Mouse (Mus musculus): Measurements from ENCODE around the gene Ank3. TPM values are rescaled to one million over a fixed set of nuclear protein-coding genes. Genes with fewer than 3 reads are reported as not detected.

Ank3 gene
- 125 and 136 TPM in 2 replicates for polyA plus RNA-seq (2012; rRNA removed)

DNA sequence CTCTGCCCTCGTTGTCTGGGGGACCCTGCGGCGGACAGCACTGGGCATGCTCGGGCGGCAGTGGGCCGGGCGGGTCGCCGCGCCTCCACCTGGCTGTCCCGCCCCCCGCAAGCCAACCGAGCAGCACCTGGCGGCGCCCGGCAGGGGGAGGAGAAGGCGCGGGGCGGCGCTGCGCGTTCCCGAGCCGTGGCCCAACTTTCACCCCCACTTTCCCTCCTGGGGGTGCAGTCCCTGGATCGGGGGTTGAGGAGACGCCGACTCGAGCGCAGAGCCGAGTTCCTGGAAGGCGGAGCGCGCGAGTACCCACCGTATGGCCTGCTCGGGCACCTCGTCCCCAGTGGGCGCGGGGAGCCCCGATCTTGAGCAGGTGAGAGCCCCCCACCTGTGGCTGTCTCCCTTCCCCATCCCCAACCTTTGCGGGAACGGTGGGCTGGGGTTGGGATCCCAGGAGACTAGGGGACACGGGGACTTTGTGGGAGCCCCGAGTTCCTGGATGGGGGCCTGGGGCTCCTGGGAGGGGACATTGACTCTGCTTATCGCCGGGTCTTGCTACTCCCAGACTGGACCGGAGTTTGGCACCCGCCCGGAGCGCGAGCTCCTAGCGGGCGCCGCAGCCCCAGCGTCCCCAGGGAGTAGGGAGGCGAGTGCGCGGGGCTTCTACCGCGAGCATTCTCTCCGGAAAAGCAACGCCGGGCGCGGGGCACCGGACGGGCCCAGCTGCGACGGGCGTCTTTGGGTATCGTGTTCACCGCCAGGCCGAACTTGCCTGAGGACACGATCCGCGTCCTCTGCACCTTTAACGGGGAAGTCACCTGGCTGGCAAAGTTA, at the start of gene Ank3:
Ank3 (plus strand) TSS at position 11 of the 828 bp plus-strand sequence.

DNA sequence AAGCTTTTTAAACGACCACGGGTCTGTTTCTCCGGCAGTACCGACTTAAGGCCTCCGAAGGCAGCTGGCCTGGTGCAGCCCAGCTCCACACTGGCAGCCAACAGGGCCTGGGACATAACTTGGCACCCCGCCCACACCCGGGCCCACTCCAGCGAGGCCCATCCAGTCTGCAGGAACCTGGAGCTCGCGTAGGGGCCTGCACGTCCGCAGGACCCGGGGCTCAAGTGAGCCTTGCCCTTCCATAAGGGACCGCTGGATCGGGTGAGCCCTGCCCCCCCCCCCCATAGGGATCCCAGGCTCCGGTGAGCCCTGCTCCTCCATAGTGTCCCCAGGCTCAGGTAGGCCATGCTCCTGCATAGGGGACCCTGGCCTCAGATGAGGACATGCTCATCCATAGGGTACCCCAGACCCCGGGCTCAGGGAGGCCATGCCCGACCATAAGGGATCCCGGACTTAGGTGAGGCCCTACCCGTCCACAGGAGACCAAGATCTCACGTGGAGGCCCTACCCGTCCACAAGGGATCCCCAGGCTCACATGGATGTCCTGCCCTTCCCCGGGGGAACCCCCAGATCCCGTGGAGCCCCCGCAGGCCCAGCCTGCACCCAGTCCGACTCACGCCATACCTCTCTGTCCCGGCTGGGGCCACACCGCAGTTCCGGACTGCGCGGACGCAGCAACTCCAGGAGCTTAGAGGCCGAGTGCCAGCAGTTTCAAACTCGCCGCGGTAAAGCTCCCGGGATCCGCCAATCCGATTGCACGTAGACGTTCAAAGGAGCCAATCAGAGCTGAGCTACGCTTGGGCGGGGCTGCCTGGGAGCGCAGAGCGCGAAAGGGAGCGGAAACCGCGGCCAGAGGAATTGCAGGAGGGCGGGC, 46.1 kb upstream of the Ank3 start, which contains the start of gene Cdk1:
Cdk1 (minus strand) TSS at position 727 of the 874 bp plus-strand sequence.

Other genes starting within 250 kb of the Ank3 start
- gene Rhobtb1, start 247.3 kb upstream of the Ank3 start, polyA plus RNA-seq (2012; rRNA removed) = 8.2 and 8.5 TPM in 2 replicates
- 2.0 and 2.3 TPM in 2 replicates for gene A930033H14Rik, start 185.7 kb upstream of the Ank3 start, polyA plus RNA-seq (2012; rRNA removed)
- 61.2 and 71.8 TPM in 2 replicates for gene Cdk1, start 45.8 kb upstream of the Ank3 start, polyA plus RNA-seq (2012; rRNA removed)

All from central nervous system, embryonic 18 days (tissue).